Mouse (Mus musculus) activated CD4-positive, CD25-positive, alpha-beta regulatory T cell, adult 9 weeks (primary cell): ENCODE results near the gene Tapbpl. TPM values are rescaled to one million over a fixed set of nuclear protein-coding genes. Genes with fewer than 3 reads are reported as not detected.

Experiments
- polyA plus RNA-seq: library from polyadenylated mRNA; unstranded; fragments of 100-300 nt; shearing (Covaris generic); gene quantifications from one replicate; pipeline ENCODE4 v1.2.1, GENCODE M21; 2017

The Tapbpl gene
- polyA plus RNA-seq = 139 TPM

GRCm38 (mm10) chr6:125231117-125232044, at the start of gene Tapbpl:
Gene Tapbpl, minus strand, starts transcription at chr6:125231860.

GRCm38 (mm10) chr6:125236782-125237181, 5.1 kb upstream of the Tapbpl start, which contains the start of gene Cd27:
Gene Cd27, minus strand, starts transcription at chr6:125237010.

GRCm38 (mm10) chr6:125215148-125215954, 16.3 kb downstream of the Tapbpl start, which contains the start of gene Vamp1:
Gene Vamp1, plus strand, starts transcription at chr6:125215551.

GRCm38 (mm10) chr6:125191332-125192015, 40.2 kb downstream of the Tapbpl start, which contains the start of the genes Ncapd2 and Mrpl51:
Gene Ncapd2, minus strand, starts transcription at chr6:125191701.
Gene Mrpl51, plus strand, starts transcription at chr6:125191801.

Other genes starting within 250 kb of the Tapbpl start
- not detected for gene Pianp, start 235.2 kb downstream of the Tapbpl start, polyA plus RNA-seq
- gene Zfp384, start 222.7 kb downstream of the Tapbpl start, polyA plus RNA-seq = 22.4 TPM
- 87.6 TPM for gene Ing4, start 192.1 kb downstream of the Tapbpl start, polyA plus RNA-seq
- gene Acrbp, start 182.2 kb downstream of the Tapbpl start, polyA plus RNA-seq = 28.2 TPM
- 18.5 TPM for gene Lpar5, start 163.9 kb downstream of the Tapbpl start, polyA plus RNA-seq
- gene Chd4, start 135.9 kb downstream of the Tapbpl start, polyA plus RNA-seq = 81.7 TPM
- 67.0 TPM for gene Nop2, start 100.0 kb downstream of the Tapbpl start, polyA plus RNA-seq
- gene Iffo1, start 86.6 kb downstream of the Tapbpl start, polyA plus RNA-seq = 13.0 TPM
- 406 TPM for gene Gapdh, start 65.4 kb downstream of the Tapbpl start, polyA plus RNA-seq
- 30.2 TPM for gene Ncapd2, start 40.2 kb downstream of the Tapbpl start, polyA plus RNA-seq
- 108 TPM for gene Mrpl51, start 40.1 kb downstream of the Tapbpl start, polyA plus RNA-seq
- gene Vamp1, start 16.3 kb downstream of the Tapbpl start, polyA plus RNA-seq = 62.0 TPM
- gene Cd27, start 5.2 kb upstream of the Tapbpl start, polyA plus RNA-seq = 688 TPM
- gene Tuba3a, start 54.2 kb upstream of the Tapbpl start, polyA plus RNA-seq = 1.6 TPM
- not detected for gene Ltbr, start 82.0 kb upstream of the Tapbpl start, polyA plus RNA-seq
- not detected for gene Scnn1a, start 88.8 kb upstream of the Tapbpl start, polyA plus RNA-seq
- 42.9 TPM for gene Tnfrsf1a, start 117.5 kb upstream of the Tapbpl start, polyA plus RNA-seq
- gene Plekhg6, start 148.9 kb upstream of the Tapbpl start, polyA plus RNA-seq = 0.09 TPM